Mouse (Mus musculus) lung, embryonic 15.5 days (tissue): ENCODE data around the gene Msi1. TPM values are rescaled to one million over a fixed set of nuclear protein-coding genes. Genes with fewer than 3 reads are reported as not detected.
"Not testable (repeated sequence)": the region's sequence is repeated elsewhere in the genome, so short reads cannot be mapped to it uniquely, and the experiment has no call there.

Experiments used
- ATAC-seq: fragments of 200-750 bp; cut with Nextera tagmentation; 2 replicates; pipeline ENCODE4 v1.8.0; 2017; ENCODE audit warnings: moderate number of reproducible peaks, borderline replicate concordance; ENCODE audit not compliant: low FRiP score, low TSS enrichment; ENCODE audit errors: extremely low read depth
- H3K27ac ChIP-seq: fragments of 300-500 bp; sonication (generic); 2 replicates; pipeline ENCODE4 v1.5.1; 2015; ENCODE audit warnings: moderate library complexity, mild to moderate bottlenecking, inconsistent platforms
- H3K27me3 ChIP-seq: fragments of 300-500 bp; sonication (generic); 2 replicates; pipeline ENCODE4 v1.6.1; 2015; ENCODE audit warnings: inconsistent platforms
- H3K36me3 ChIP-seq: fragments of 300-500 bp; sonication (generic); 2 replicates; pipeline ENCODE4 v1.6.1; 2015; ENCODE audit warnings: inconsistent platforms
- H3K4me1 ChIP-seq: fragments of 300-500 bp; sonication (generic); 2 replicates; pipeline ENCODE4 v1.6.1; 2015; ENCODE audit warnings: inconsistent platforms
- H3K4me2 ChIP-seq: fragments of 300-500 bp; sonication (generic); 2 replicates; pipeline ENCODE4 v1.6.1; 2015; ENCODE audit warnings: inconsistent platforms, mild to moderate bottlenecking, moderate library complexity
- H3K4me3 ChIP-seq: fragments of 300-500 bp; sonication (generic); 2 replicates; pipeline ENCODE4 v1.5.1; 2015; ENCODE audit warnings: mild to moderate bottlenecking, inconsistent platforms
- H3K9ac ChIP-seq: fragments of 300-500 bp; sonication (generic); 2 replicates; pipeline ENCODE4 v1.6.1; 2015; ENCODE audit warnings: inconsistent platforms
- H3K9me3 ChIP-seq: fragments of 300-500 bp; sonication (generic); 2 replicates; pipeline ENCODE4 v1.6.1; 2016; ENCODE audit warnings: inconsistent platforms
- WGBS: fragments of 180-500 bp; shearing (Covaris S2); methylation state at CpG from one replicate; pipeline ENCODE4 v1.1.7; 2015; 5-methylcytosine and 5-hydroxymethylcytosine counted together
- polyA plus RNA-seq: library from polyadenylated mRNA; unstranded; fragments of >200 nt; fragmentation: Nextera tagmentation; extraction: Ambion mirVana; gene quantifications from 2 replicates; pipeline ENCODE4 v1.2.1, GENCODE M21; 2015

Msi1 gene
- polyA plus RNA-seq, 1 experiment from 2014 or later = 9.4 TPM

DNA sequence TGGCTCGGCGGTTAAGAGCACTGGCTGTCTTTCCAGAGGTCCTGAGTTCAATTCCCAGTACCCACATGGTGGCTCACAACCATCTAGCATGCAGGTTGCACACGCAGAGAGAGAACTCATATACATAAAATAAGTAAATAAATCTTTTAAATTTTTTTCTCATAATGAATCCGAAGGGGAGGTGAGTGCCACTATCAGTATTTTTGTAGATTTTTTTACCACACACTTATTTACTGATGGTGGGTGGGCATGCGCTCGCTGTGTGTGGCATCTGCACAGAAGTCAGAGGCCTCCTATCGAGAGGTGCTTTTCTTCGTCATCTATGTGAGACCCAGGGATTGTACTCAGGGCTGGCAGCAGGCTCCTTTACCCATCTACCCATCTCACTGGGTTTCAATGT, 58.0 kb downstream of the Msi1 start:
- Histone ChIP-seq H3K9ac (no peak overlapping the region), H3K4me3 (no peak overlapping the region), H3K27ac (no peak overlapping the region), H3K9me3 (no peaks in the 10 kb centered on the region), H3K4me1 (peaks cover 35% of the 10 kb centered on the region), H3K27me3 (no peaks in the 10 kb centered on the region), H3K36me3 (no peaks in the 10 kb centered on the region), H3K4me2 (no peak overlapping the region)
- ATAC-seq = no peak
- 74% methylated on average over 8 of the region's 8 CpGs for WGBS

DNA sequence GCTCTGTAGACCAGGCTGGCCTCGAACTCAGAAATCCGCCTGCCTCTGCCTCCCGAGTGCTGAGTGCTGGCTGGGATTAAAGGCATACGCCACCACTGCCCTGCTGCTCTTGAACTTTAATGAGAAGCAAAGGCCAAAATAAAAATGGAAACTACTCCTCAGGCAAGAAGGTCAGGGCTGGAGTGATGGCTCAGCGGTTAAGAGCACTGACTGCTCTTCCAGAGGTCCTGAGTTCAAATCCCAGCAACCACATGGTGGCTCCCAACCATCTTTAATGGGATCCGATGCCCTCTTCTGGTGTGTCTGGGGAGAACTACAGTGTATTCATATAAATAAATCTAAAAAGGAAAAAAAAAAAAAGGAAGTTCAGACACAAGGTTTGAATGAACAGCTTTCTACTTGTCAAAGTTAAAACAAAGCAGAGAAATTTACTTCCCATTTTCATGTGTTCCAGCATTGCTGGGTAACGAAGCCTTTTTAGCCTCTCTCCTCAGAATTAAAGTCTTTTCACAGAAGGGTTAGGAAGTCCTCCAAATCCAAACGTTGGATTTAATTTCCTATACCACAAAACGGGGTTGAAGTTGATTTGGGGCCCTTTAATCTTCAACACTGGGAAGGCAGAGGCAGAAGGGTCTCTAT, 58.7 kb downstream of the Msi1 start:
- no peak for ATAC-seq
- Histone ChIP-seq H3K27me3 (no peaks in the 10 kb centered on the region), H3K4me3 (no peak overlapping the region), H3K9ac (no peak overlapping the region), H3K9me3 (no peaks in the 10 kb centered on the region), H3K4me2 (no peak overlapping the region), H3K36me3 (no peaks in the 10 kb centered on the region), H3K27ac (no peak overlapping the region), H3K4me1 (peaks cover 36% of the 10 kb centered on the region)
- 69% methylated on average over 9 of the region's 9 CpGs for WGBS

DNA sequence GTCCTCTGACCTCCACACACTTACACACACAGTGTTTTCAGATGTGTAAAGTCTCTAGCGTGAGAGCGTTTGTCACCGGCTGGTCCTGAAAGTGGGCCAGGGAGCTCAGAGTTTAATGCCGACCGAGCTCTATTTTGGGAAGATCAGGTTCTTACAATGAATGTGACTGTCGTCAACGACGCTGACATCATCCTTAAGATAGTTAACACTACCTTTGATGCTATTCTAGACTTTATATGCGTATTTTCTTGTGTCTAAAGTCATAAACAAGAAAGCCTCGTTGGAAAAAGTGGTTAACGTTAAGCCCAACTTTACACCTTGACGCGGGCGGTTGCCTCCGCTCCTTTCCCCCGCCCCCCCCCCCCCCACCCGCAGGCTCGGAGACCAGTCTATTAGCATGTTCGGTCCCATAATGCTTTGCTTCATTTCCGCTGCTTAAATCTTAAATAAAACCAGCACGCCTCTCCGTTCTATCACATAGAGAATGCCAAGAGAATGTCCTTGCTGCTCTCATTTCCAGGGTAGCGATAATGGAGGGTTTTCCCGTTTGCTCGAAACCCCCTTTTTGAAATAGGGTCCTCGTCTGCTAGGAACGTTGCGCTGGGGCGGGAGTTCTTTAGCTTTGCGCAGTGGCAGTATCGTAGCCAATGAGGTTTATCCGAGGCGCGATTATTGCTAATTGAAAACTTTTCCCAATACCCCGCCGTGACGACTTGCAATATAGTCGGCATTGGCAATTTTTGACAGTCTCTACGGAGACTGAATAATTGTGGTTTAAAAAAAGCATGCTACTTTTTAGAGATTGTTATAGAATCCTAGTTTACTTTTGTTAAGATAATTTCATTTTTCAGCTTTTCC, 59.7 kb downstream of the Msi1 start:
- under 1% methylated on average over 39 of the region's 39 CpGs for WGBS

DNA sequence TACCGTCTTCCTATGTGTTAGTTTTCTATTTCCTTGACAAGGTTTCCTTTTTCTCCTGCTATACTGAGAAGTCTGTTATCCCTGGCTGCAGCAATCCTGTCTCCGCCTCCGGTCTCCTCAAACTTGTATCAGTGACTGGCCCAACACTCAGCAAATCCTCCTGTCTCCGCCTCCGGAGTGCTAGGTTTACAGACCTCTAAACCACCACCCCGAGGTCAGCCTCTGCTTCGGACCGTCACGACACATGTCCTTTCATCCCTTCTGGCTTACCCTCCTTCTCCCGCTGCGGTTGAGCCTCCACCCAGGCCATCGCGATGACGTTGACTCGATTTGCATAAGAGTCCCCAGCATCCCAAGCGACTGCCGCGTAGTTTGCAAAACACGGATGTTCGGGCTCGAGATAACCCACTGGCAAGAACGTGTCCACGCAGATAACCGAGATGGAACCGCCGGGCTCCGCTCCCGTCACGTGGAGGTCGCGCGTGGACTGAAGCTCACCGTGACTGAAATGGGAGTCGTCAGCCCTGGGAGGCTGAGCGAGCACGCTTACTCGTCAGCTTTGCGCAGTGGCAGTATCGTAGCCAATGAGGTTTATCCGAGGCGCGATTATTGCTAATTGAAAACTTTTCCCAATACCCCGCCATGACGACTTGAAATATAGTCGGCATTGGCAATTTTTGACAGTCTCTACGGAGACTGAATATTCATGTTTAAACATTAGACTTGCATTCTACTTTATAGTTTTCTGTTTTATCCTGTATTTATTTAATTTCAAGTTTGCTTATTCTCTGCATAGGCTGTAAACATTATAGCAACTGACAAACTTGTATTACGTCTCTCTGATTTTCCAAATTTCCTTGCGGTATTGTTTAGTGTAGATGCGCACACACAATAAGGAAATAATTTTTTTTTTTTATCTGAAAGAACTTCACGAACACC, 60.6 kb downstream of the Msi1 start:
- Histone ChIP-seq H3K4me3 (peak overlapping the region; percentile 34), H3K4me2 (peak overlapping the region; percentile 60), H3K4me1 (peaks cover 46% of the 10 kb centered on the region), H3K9me3 (no peaks in the 10 kb centered on the region), H3K27me3 (no peaks in the 10 kb centered on the region), H3K9ac (peak overlapping the region; percentile 73), H3K27ac (peak overlapping the region; percentile 100), H3K36me3 (no peaks in the 10 kb centered on the region)
- WGBS = under 1% methylated on average over 50 of the region's 50 CpGs
- ATAC-seq = peak; percentile 76

More for the DNA sequence above, 59.7 kb downstream of the Msi1 start:
- Histone ChIP-seq H3K9me3 (no peaks in the 10 kb centered on the region), H3K4me3 (peak overlapping the region; percentile 34), H3K27ac (peak overlapping the region; percentile 100), H3K4me1 (peaks cover 46% of the 10 kb centered on the region), H3K27me3 (no peaks in the 10 kb centered on the region), H3K9ac (peak overlapping the region; percentile 44), H3K4me2 (peak overlapping the region; percentile 60), H3K36me3 (no peaks in the 10 kb centered on the region)
- peak; percentile 68 for ATAC-seq

DNA sequence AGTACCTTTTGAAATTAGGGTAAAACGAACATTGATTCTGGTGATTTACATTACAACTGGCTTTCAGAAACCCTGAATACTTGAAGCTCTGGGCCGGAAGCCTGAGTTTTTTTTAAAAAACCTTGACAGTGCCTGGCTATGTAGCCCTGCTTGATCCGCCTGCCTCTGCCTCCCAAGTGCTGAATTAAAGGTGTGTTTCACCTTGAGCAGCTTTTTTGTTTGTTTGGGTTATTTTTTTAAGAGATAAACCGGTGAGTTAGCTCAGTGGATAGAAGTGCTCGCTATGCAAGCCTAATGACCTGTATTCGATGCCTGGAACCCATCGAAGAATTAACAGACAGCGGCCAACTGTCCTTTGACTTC, 61.2 kb downstream of the Msi1 start:
- peaks cover 45% of the 10 kb centered on the region for H3K4me1 ChIP-seq
- no peak overlapping the region for H3K4me3 ChIP-seq
- H3K9ac ChIP-seq = peak overlapping the region; percentile 27; the same call in 1 of the 2 replicates
- peak overlapping the region; percentile 60 for H3K4me2 ChIP-seq
- no peaks in the 10 kb centered on the region for H3K9me3 ChIP-seq
- no peaks in the 10 kb centered on the region for H3K27me3 ChIP-seq
- WGBS = 8% methylated on average over 8 of the region's 8 CpGs
- H3K36me3 ChIP-seq = no peaks in the 10 kb centered on the region
- ATAC-seq = no peak
- peak overlapping the region; percentile 100 for H3K27ac ChIP-seq

DNA sequence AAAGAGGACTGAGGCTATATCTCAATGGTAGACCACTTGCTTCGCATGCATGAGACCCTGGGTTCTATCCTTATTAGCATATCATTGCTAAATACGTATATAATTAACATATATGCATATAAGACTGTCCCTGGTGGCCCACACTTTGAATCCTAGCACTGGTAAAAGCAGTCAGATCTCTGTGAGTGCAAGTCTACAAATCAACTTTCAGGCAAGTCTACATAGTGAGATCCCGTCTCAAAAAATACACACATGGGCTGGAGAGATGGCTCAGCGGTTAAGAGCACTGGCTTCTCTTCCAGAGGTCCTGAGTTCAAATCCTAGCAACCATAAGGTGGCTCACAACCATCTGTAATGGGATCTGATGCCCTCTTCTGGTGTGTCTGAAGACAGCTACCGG, 61.7 kb downstream of the Msi1 start:
- H3K27me3 ChIP-seq = no peaks in the 10 kb centered on the region
- H3K9ac ChIP-seq = no peak overlapping the region
- peaks cover 45% of the 10 kb centered on the region for H3K4me1 ChIP-seq
- no peak overlapping the region for H3K4me3 ChIP-seq
- no peaks in the 10 kb centered on the region for H3K36me3 ChIP-seq
- no peak for ATAC-seq
- H3K9me3 ChIP-seq = no peaks in the 10 kb centered on the region
- H3K27ac ChIP-seq = no peak overlapping the region
- 26% methylated on average over 5 of the region's 5 CpGs for WGBS
- H3K4me2 ChIP-seq = peak overlapping the region; percentile 60

DNA sequence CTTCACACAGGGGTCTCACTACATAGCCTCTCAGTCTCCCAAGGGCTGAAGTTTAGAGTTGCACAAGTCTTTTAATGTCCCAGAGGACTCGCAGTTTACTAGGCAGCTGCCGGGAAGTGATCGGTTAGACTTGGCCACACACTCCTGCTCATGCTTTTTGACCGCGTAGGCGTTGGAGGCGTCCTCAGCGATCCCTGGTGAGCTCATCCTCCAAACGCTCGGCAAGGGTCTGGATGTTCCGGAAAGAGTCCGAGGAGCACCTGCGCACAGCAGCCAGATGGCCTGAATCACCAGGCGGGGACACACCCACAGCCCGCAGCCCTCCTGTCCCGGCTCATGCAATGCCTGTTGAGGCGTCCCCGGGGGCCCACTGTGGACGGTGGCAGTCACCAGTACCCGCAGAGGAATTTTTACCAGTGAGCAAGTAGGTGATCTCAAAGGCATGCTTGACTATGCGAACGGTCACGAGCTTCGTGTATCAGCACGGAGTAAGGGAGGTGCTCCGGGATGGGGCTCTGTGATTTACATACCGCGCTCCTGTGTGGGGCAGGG, 62.4 kb downstream of the Msi1 start:
- ATAC-seq = peak; percentile 5; the same call in 1 of the 2 replicates
- Histone ChIP-seq H3K4me1 (peaks cover 45% of the 10 kb centered on the region), H3K9ac (0 out of 2 replicates have a peak overlapping the region, but pooled peaks have one; percentile 20), H3K9me3 (no peaks in the 10 kb centered on the region), H3K27ac (peak overlapping the region; percentile 38), H3K4me3 (peak overlapping the region; percentile 19), H3K27me3 (no peaks in the 10 kb centered on the region), H3K36me3 (no peaks in the 10 kb centered on the region), H3K4me2 (peak overlapping the region; percentile 60)
- 2% methylated on average over 28 of the region's 28 CpGs for WGBS

DNA sequence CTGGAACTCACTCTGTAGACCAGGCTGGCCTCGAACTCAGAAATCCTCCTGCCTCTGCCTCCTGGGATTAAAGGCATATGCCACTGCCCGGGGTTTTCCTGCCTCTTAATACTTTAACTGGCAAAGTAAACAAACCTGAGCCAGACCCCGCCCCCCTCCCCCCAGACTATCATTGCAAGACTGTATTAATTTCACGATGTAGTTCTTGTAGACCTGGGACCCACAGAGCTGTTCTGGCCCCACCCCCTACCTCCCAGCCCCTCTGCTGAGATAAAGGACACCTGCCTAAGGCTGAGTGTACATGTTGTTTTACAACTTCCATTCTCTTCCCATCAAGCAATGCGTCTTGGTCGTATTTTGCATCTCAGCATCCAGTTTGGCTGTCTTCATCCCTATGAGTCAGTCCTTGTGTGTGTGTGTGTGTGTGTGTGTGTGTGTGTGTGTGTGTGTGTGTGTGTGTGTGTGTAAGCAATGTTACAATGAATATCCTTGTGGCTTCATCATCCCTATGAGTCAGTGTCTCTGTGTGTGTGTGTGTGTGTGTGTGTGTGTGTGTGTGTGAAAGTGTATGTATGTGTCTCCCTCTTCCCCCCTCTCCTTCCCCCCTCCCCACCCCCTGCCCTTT, 63.4 kb downstream of the Msi1 start:
- peak overlapping the region; percentile 81 for H3K27ac ChIP-seq
- no peaks in the 10 kb centered on the region for H3K9me3 ChIP-seq
- WGBS = 64% methylated on average over 6 of the region's 6 CpGs
- no peak overlapping the region for H3K9ac ChIP-seq
- no peak overlapping the region for H3K4me2 ChIP-seq
- H3K4me1 ChIP-seq = peaks cover 45% of the 10 kb centered on the region
- no peak overlapping the region for H3K4me3 ChIP-seq
- H3K36me3 ChIP-seq = no peaks in the 10 kb centered on the region
- no peaks in the 10 kb centered on the region for H3K27me3 ChIP-seq
- no peak for ATAC-seq

DNA sequence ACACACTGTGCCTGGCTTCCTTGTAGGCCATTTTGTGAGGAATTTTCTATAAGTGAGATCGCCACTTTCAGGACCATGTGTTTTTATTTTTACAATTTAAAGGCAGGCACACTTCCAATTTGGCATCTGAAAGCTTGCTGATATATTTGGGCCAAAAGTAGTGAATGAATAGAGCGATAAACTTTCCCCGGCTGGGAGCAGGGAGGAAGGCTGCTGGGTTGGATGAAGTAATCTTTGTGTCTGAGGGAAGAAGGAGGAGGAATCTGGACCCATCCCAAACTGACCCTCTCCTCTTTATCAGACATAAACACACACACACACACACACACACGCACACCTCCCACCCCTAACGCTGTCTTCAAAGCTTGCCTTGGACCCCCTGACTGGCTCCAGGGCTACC, 64.0 kb downstream of the Msi1 start:
- H3K4me2 ChIP-seq = no peak overlapping the region

DNA sequence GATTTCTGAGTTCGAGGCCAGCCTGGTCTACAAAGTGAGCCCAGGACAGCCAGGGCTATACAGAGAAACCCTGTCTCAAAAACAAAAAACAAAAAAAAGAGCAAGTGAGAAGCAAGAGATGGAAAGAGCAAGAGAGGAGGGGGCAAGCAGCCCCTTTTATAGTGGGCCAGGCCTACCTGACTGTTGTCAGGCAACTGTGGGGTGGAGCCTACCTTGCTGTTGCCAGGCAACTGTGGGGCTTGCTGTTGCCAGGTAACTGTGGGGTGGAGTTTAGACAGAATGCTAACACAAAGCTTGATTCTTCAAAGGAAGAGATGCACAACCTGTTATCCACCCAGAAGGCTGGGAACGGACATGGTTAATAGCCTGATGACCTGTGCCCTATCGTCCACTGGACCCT, 66.2 kb downstream of the Msi1 start:
- peaks cover 38% of the 10 kb centered on the region for H3K4me1 ChIP-seq
- ATAC-seq, H3K27me3 ChIP-seq, H3K9me3 ChIP-seq, H3K36me3 ChIP-seq, H3K4me3 ChIP-seq, H3K27ac ChIP-seq, H3K9ac ChIP-seq, H3K4me2 ChIP-seq: not testable (repeated sequence)
- 81% methylated on average over 3 of the region's 3 CpGs for WGBS

More for the DNA sequence above, 64.0 kb downstream of the Msi1 start:
- Histone ChIP-seq H3K4me1 (peaks cover 44% of the 10 kb centered on the region), H3K9me3 (no peaks in the 10 kb centered on the region), H3K4me3 (no peak overlapping the region), H3K9ac (peak overlapping the region; percentile 22; the same call in 1 of the 2 replicates), H3K36me3 (no peaks in the 10 kb centered on the region), H3K27ac (peak overlapping the region; percentile 81), H3K27me3 (no peaks in the 10 kb centered on the region)
- 22% methylated on average over 5 of the region's 5 CpGs for WGBS
- ATAC-seq = no peak

DNA sequence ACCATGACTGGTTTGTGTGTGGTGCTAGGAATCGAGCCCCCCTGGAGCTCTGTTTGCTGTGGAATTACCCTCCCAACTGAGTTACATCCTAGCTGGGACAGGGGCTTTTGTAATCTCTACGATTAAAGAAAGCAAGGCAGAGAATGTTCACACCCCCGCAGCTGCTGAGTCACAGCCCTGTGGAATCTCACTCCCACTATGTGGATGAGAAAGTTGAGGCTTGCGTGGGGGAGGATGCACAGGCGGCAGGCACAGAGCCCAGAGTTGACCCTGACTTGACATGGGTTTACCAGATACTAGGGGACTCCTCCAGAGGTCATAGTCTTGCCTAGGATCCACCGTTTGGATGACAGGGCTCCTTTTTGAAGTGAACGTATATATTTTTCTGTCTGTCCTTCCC, 67.6 kb downstream of the Msi1 start:
- no peak for ATAC-seq
- 59% methylated on average over 7 of the region's 7 CpGs for WGBS
- no peak overlapping the region for H3K4me3 ChIP-seq
- H3K27me3 ChIP-seq = no peaks in the 10 kb centered on the region
- no peak overlapping the region for H3K27ac ChIP-seq
- H3K4me2 ChIP-seq = no peak overlapping the region
- H3K9me3 ChIP-seq = no peaks in the 10 kb centered on the region
- H3K9ac ChIP-seq = no peak overlapping the region
- H3K4me1 ChIP-seq = peaks cover 24% of the 10 kb centered on the region
- H3K36me3 ChIP-seq = no peaks in the 10 kb centered on the region
